Mouse (Mus musculus): ENCODE data around the gene Bcas3.

DNA sequence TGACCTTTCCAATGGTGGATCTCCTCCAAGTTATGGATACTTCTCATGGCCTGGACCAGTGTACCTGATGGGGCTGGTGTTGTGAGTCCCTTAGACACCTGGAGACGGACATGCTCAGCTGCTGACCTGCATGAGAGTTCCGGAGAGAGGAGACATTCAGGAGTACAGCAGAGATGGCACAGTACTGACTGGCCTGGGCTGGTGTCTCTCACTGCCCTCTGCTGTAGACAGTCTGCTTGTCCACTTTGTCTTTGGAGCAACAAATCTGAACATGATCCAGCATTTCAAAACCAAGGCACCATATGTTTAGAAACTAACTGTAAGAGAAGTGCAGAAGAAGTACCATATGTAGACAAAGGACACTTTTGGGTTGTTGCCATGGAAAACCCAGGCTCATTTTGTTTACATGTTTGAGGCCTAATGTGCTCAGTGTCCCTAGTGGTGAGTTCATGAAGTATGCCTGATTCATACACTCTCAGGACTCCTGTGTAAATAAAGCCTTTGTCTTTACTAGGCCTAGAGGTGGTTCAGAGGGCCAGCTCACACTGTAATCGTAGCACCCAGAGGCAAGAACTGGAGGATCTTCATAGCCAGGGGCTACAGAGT is 433.2 kb downstream of the Bcas3 start:
- TF ChIP-seq CTCF (IDR thresholded peaks at IDR 0.05; ENCODE audit: extremely low read depth, insufficient read depth, insufficient read length, insufficient replicate concordance) (no peak), POLR2A (IDR thresholded peaks at IDR 0.05; ENCODE audit: low read depth, low read length) (no peak)
